Mouse (Mus musculus): ENCODE results near the gene Nfia. TPM values are rescaled to one million over a fixed set of nuclear protein-coding genes. Genes with fewer than 3 reads are reported as not detected.

Nfia gene
- total RNA-seq, 2 experiments from 2014 or later = 69.5 to 70.1 TPM

DNA sequence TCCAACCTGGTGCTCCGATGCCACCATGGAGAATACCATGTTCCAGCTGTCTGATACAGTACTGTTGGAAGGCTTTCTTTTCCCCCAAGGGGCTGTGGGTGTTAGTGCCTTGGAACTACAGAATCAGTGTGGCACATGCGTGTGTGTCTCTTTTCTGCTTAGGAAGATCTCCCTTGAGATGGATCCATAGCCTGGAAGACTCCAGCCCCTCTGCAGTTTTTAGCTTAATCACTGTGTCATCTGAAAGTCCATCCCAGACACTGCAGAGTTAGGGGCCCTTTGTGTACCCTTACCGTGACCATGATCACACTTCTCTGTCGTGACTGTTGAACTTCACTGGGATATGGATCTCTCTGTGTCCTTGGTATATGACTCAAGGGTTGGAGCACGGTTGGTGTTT lies 142.2 kb downstream of the Nfia start:
- intact Hi-C loops (cut with DNase I; ENCODE audit: low total_unique reads) = no loop called here
- DNase-seq = no peak

- intact Hi-C loops (cut with DNase I; ENCODE audit: low total_unique reads) = no loop called here
- no peak for DNase-seq
Observed at GRCm38 (mm10) chr4:97917568-97917967, 145.0 kb downstream of the Nfia start.

GRCm38 (mm10) chr4:97918675-97919074 lies 146.1 kb downstream of the Nfia start:
- DNase-seq = no peak
- intact Hi-C loops (cut with DNase I; ENCODE audit: low total_unique reads) = no loop called here

- DNase-seq = no peak
- intact Hi-C loops (cut with DNase I; ENCODE audit: low total_unique reads) = no loop called here
Observed at GRCm38 (mm10) chr4:97919773-97920172, 147.2 kb downstream of the Nfia start.

GRCm38 (mm10) chr4:97920287-97921079 lies 147.9 kb downstream of the Nfia start:
- DNase-seq = peak; percentile 32
- intact Hi-C loops (cut with DNase I; ENCODE audit: low total_unique reads) = no loop called here

DNA sequence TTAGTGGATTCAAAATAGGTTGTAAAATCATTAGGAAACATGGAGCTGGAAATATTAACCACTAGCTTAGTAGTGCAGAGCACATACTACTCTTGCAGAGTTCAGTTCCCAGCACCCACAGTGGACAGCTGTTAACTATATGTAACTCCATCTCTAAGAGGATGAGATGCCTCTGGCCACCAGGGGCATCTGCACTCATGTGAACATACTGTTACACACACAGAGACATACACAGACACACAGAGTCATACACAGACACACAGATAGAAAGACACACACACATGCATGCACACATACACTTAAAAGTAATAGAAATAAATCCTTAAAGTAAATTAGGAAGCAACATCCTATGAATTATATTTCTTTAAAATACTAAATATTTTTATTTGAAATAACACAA lies 149.1 kb downstream of the Nfia start:
- intact Hi-C loops (cut with DNase I; ENCODE audit: low total_unique reads) = no loop called here
- DNase-seq = no peak

- DNase-seq = no peak
- intact Hi-C loops (cut with DNase I; ENCODE audit: low total_unique reads) = no loop called here
Observed at GRCm38 (mm10) chr4:97923248-97923647, 150.7 kb downstream of the Nfia start.

- DNase-seq = peak; percentile 71
- intact Hi-C loops (cut with DNase I; ENCODE audit: low total_unique reads) = no loop called here
Observed at GRCm38 (mm10) chr4:97923876-97924316, 151.4 kb downstream of the Nfia start.

GRCm38 (mm10) chr4:97924414-97924813 lies 151.9 kb downstream of the Nfia start:
- DNase-seq = no peak
- intact Hi-C loops (cut with DNase I; ENCODE audit: low total_unique reads) = no loop called here

- intact Hi-C loops (cut with DNase I; ENCODE audit: low total_unique reads) = no loop called here
Observed at GRCm38 (mm10) chr4:97924855-97925254, 152.3 kb downstream of the Nfia start.

GRCm38 (mm10) chr4:97925644-97926043 lies 153.1 kb downstream of the Nfia start:
- no peak for DNase-seq
- intact Hi-C loops (cut with DNase I; ENCODE audit: low total_unique reads) = no loop called here

More at GRCm38 (mm10) chr4:97924855-97925254, 152.3 kb downstream of the Nfia start:
- DNase-seq = no peak

DNA sequence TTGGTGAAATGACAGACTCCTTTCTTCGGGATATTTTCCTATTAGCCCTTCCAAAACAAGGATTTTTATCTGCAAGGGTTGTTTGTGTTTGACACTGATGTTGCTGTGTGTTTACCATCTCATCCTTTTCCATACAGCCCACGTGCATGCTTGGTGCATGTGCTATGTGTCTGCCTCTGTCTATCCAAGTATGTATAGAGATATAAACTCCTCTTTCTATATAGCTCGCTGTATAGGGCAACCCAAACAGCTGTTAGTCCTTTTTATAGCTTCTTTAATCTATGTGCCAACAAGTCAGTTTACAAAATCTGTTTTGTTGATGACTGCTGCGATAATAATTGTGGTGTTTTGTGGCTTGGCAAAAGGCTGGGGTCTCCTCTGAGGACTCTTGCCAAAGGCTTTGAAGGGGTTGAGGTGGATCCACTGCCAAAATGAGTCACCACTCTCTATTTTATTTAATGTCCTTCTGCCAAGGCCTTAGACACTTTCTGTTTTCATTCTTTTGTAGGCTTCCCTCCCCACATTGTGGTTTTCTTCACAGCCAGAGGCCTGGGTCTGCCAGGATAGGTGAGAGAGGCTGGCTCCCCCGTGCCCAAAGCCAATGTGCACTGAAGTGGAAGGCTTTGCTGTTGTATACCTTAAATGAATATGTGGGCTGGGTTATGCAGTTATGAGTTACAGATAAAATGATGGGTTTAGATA lies 154.2 kb downstream of the Nfia start:
- intact Hi-C loops (cut with DNase I; ENCODE audit: low total_unique reads) = no loop called here
- no peak for DNase-seq

- intact Hi-C loops (cut with DNase I; ENCODE audit: low total_unique reads) = no loop called here
- no peak for DNase-seq
Observed at GRCm38 (mm10) chr4:97927309-97927656, 154.7 kb downstream of the Nfia start.

DNA sequence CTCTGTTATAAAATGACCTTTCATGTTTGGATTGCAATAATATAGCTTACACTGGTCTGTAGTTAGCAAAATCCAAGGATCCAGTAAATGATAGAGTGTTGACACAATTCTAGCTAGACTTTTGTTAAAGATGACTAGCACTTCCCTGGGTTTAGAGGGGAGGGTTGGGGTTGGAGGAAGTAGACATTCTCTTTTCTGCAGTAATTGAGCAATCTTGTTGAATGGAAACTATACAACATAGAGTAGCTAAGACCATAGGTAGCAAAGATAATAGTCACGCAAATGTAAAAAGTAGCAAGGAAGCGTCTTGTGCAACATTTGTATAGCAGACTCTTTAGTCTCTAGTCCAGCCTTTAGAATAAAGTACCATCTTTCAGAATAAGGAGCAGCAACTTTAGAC lies 163.8 kb downstream of the Nfia start:
- intact Hi-C loops (cut with DNase I; ENCODE audit: low total_unique reads) = no loop called here
- DNase-seq = no peak

- intact Hi-C loops (cut with DNase I; ENCODE audit: low total_unique reads) = no loop called here
- no peak for DNase-seq
Observed at GRCm38 (mm10) chr4:97936912-97937311, 164.4 kb downstream of the Nfia start.

- DNase-seq = peak; percentile 16
- intact Hi-C loops (cut with DNase I; ENCODE audit: low total_unique reads) = no loop called here
Observed at GRCm38 (mm10) chr4:97939492-97939891, 167.0 kb downstream of the Nfia start.

GRCm38 (mm10) chr4:97939920-97940520 lies 167.5 kb downstream of the Nfia start:
- no peak for DNase-seq
- intact Hi-C loops (cut with DNase I; ENCODE audit: low total_unique reads) = no loop called here

- DNase-seq = no peak
- intact Hi-C loops (cut with DNase I; ENCODE audit: low total_unique reads) = no loop called here
Observed at GRCm38 (mm10) chr4:97941616-97942015, 169.1 kb downstream of the Nfia start.

DNA sequence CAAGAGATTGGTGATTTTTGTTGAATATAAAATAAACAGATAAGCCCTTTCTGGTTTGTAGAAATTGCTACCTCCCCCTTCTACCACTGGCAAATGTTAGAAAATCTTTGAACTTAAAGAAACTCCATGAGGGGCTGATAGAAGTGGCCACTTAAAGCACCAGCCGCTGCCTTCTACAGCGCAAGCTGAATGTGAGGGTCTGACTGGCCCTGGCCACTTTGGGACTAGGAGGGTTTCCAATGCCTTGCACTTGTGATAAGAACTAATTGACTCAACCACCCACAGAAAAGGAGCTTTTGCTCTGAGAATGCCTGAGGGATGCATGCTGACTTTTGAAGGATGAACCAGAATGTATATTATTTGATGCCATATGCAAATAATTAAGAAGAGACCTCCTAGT lies 171.8 kb downstream of the Nfia start:
- intact Hi-C loops (cut with DNase I; ENCODE audit: low total_unique reads) = no loop called here
- DNase-seq = no peak

DNA sequence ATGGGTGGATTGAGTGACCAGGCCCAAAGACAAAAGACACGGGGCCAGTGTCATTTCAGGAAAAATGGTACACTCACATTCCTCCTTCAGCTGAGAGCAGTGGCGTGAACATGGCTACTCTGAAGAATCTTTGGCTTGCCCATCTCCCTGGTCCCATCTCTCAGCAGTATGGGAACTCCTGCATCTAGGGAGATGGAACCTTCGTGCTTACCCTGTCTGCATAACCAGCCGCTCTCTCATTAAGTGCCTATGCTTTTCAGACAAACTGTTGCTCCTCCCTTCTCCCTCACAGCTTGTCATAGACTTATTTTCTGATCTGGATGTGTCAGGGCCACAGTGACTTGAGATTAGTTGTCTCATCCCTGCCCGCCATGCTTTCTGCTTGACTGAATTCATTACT lies 174.9 kb downstream of the Nfia start:
- intact Hi-C loops (cut with DNase I; ENCODE audit: low total_unique reads) = no loop called here
- DNase-seq = no peak

- no peak for DNase-seq
- intact Hi-C loops (cut with DNase I; ENCODE audit: low total_unique reads) = no loop called here
Observed at GRCm38 (mm10) chr4:97948250-97948649, 175.7 kb downstream of the Nfia start.
